Mouse (Mus musculus) midbrain, postnatal 0 days (tissue): Measurements from ENCODE around the gene Zfand6. TPM values are rescaled to one million over a fixed set of nuclear protein-coding genes. Genes with fewer than 3 reads are reported as not detected.

Experiments
- ATAC-seq: fragments of 200-750 bp; cut with Nextera tagmentation; 2 replicates; pipeline ENCODE4 v1.8.0; 2017; ENCODE audit warnings: moderate number of reproducible peaks, mild to moderate bottlenecking, moderate TSS enrichment, moderate library complexity; ENCODE audit not compliant: low FRiP score
- DNase-seq: peaks from one replicate; pipeline ENCODE4 v3.0.0-alpha.2; 2015; ENCODE audit warnings: low spot score
- H3K27ac ChIP-seq: fragments of 300-500 bp; sonication (generic); 2 replicates; pipeline ENCODE4 v1.5.1; 2014; ENCODE audit warnings: low read depth, mild to moderate bottlenecking, low read length, mixed read lengths
- H3K27me3 ChIP-seq: fragments of 300-500 bp; sonication (generic); 2 replicates; pipeline ENCODE4 v1.6.1; 2014; ENCODE audit warnings: low read length, control low read depth, mixed read lengths; ENCODE audit not compliant: insufficient read depth
- H3K36me3 ChIP-seq: fragments of 300-500 bp; sonication (generic); 2 replicates; pipeline ENCODE4 v1.6.1; 2014; ENCODE audit warnings: low read length, control low read depth, mixed read lengths; ENCODE audit not compliant: insufficient read depth
- H3K4me1 ChIP-seq: fragments of 300-500 bp; sonication (generic); 2 replicates; pipeline ENCODE4 v1.6.1; 2014; ENCODE audit warnings: mild to moderate bottlenecking, control low read depth, antibody characterized with exemption, low read length, mixed read lengths; ENCODE audit not compliant: insufficient read depth
- H3K4me2 ChIP-seq: fragments of 300-500 bp; sonication (generic); 2 replicates; pipeline ENCODE4 v1.6.1; 2014; ENCODE audit warnings: low read depth, mild to moderate bottlenecking, low read length, mixed read lengths; ENCODE audit not compliant: poor library complexity, severe bottlenecking
- H3K4me3 ChIP-seq: fragments of 300-500 bp; sonication (generic); 2 replicates; pipeline ENCODE4 v1.5.1; 2014; ENCODE audit warnings: low read depth, mild to moderate bottlenecking, low read length, moderate library complexity
- H3K9ac ChIP-seq: fragments of 300-500 bp; sonication (generic); replicated peaks from 2 replicates; pipeline ENCODE4 v1.6.1; 2014; ENCODE audit warnings: mild to moderate bottlenecking, low read length, moderate library complexity, mixed read lengths; ENCODE audit not compliant: poor library complexity, severe bottlenecking
- H3K9me3 ChIP-seq: fragments of 300-500 bp; sonication (generic); 2 replicates; pipeline ENCODE4 v1.6.1; 2016; ENCODE audit warnings: low read length, control low read depth
- CTCF ChIP-seq: IDR thresholded peaks from 2 replicates; pipeline ENCODE4 v1.5.1; 2016; ENCODE audit warnings: antibody characterized with exemption, mild to moderate bottlenecking
- WGBS: fragments of 180-500 bp; shearing (Covaris S2); extraction: QIAGEN DNeasy Blood & Tissue Kit; methylation state at CpG from one replicate; pipeline ENCODE4 v1.1.7; 2014; 5-methylcytosine and 5-hydroxymethylcytosine counted together
- polyA plus RNA-seq: library from polyadenylated mRNA; unstranded; fragments of >200 nt; fragmentation: Nextera tagmentation; extraction: Ambion mirVana; gene quantifications from 2 replicates; pipeline ENCODE4 v1.2.1, GENCODE M21; 2015
- total RNA-seq: library from RNA; depleted of rRNA; stranded (reverse); fragments of >200 nt; gene quantifications from 2 replicates; pipeline ENCODE4 v1.2.3, GENCODE M21; 2014

Gene Zfand6
- total and polyA plus RNA-seq, 2 experiments from 2014 or later, result 82.5 to 112 TPM

- no peaks in the 10 kb centered on the region for H3K27me3 ChIP-seq
- H3K4me1 ChIP-seq, result no peaks in the 10 kb centered on the region
- no peak overlapping the region for H3K4me3 ChIP-seq
- H3K9me3 ChIP-seq, result no peaks in the 10 kb centered on the region
- DNase-seq, result peak; percentile 28
- no peak overlapping the region for H3K9ac ChIP-seq
- no peak overlapping the region for H3K4me2 ChIP-seq
- no peak for TF ChIP-seq CTCF
- no peaks in the 10 kb centered on the region for H3K36me3 ChIP-seq
- no peak overlapping the region for H3K27ac ChIP-seq
- ATAC-seq, result no peak
- WGBS, result 49% methylated on average over 5 of the region's 5 CpGs
Measured at GRCm38 (mm10) chr7:84667946-84668345, 21.8 kb downstream of the Zfand6 start.

GRCm38 (mm10) chr7:84652740-84653139 is 37.0 kb downstream of the Zfand6 start:
- Histone ChIP-seq H3K27me3 (no peaks in the 10 kb centered on the region), H3K4me3 (no peak overlapping the region), H3K4me2 (no peak overlapping the region), H3K27ac (no peak overlapping the region), H3K4me1 (no peaks in the 10 kb centered on the region), H3K36me3 (no peaks in the 10 kb centered on the region), H3K9me3 (no peaks in the 10 kb centered on the region), H3K9ac (no peak overlapping the region)
- 81% methylated on average over 2 of the region's 2 CpGs for WGBS
- no peak for DNase-seq
- no peak for ATAC-seq
- TF ChIP-seq CTCF, result no peak

GRCm38 (mm10) chr7:84651987-84652321 is 37.8 kb downstream of the Zfand6 start:
- H3K27me3 ChIP-seq, result no peaks in the 10 kb centered on the region
- H3K36me3 ChIP-seq, result no peaks in the 10 kb centered on the region
- no peaks in the 10 kb centered on the region for H3K4me1 ChIP-seq
- ATAC-seq (no peak), DNase-seq (no peak)
- no peak overlapping the region for H3K9ac ChIP-seq
- 69% methylated on average over 2 of the region's 2 CpGs for WGBS
- no peak overlapping the region for H3K4me2 ChIP-seq
- no peaks in the 10 kb centered on the region for H3K9me3 ChIP-seq
- no peak overlapping the region for H3K4me3 ChIP-seq
- H3K27ac ChIP-seq, result no peak overlapping the region
- no peak for TF ChIP-seq CTCF

GRCm38 (mm10) chr7:84651303-84651986 is 38.3 kb downstream of the Zfand6 start:
- no peak for TF ChIP-seq CTCF
- 92% methylated on average over 4 of the region's 4 CpGs for WGBS
- Histone ChIP-seq H3K27ac (no peak overlapping the region), H3K9ac (no peak overlapping the region), H3K4me1 (no peaks in the 10 kb centered on the region), H3K36me3 (no peaks in the 10 kb centered on the region), H3K4me3 (no peak overlapping the region), H3K9me3 (no peaks in the 10 kb centered on the region), H3K27me3 (no peaks in the 10 kb centered on the region), H3K4me2 (no peak overlapping the region)
- no peak for ATAC-seq
- no peak for DNase-seq

GRCm38 (mm10) chr7:84649016-84649415 is 40.7 kb downstream of the Zfand6 start:
- Histone ChIP-seq H3K9ac (no peak overlapping the region), H3K27me3 (no peaks in the 10 kb centered on the region), H3K4me2 (no peak overlapping the region), H3K9me3 (no peaks in the 10 kb centered on the region), H3K4me3 (no peak overlapping the region), H3K27ac (no peak overlapping the region), H3K36me3 (no peaks in the 10 kb centered on the region), H3K4me1 (no peaks in the 10 kb centered on the region)
- no peak for TF ChIP-seq CTCF
- WGBS, result 91% methylated on average over 2 of the region's 2 CpGs
- no peak for ATAC-seq
- no peak for DNase-seq

- Histone ChIP-seq H3K4me1 (no peaks in the 10 kb centered on the region), H3K4me2 (no peak overlapping the region), H3K9me3 (no peaks in the 10 kb centered on the region), H3K9ac (no peak overlapping the region), H3K36me3 (no peaks in the 10 kb centered on the region), H3K27me3 (no peaks in the 10 kb centered on the region), H3K4me3 (no peak overlapping the region), H3K27ac (no peak overlapping the region)
- no peak for TF ChIP-seq CTCF
- WGBS, result 66% methylated on average over 1 of the region's 1 CpGs
- DNase-seq (no peak), ATAC-seq (no peak)
Measured at GRCm38 (mm10) chr7:84646256-84646655, 43.5 kb downstream of the Zfand6 start.
